Mouse (Mus musculus) adrenal gland, postnatal 4 days (tissue): ENCODE data around the gene Nhs. TPM values are rescaled to one million over a fixed set of nuclear protein-coding genes. Genes with fewer than 3 reads are reported as not detected.
A peak's percentile ranks its signal among the peaks of the same experiment; 100 is the strongest.

Experiments used
- DNase-seq, 2 experiments: peaks; one replicate each; pipeline ENCODE4 v3.0.0; 2021 to 2022; ENCODE audit warnings: low spot score in 2 of 2, mixed read lengths in 2 of 2
- long read RNA-seq, 2 experiments: library from polyadenylated mRNA; stranded (forward); transcript quantifications; one replicate each; pipeline ENCODE4 v2.0.0; 2021
- total RNA-seq, 2 experiments: library from RNA; stranded (reverse); gene quantifications; 2 replicates each; pipeline ENCODE4 v1.2.3; 2021

The Nhs gene
- 1 to 10 TPM; 3.5 to 6.7 TPM for total RNA-seq
- long read RNA-seq, experiment 1, result 0 reads
- long read RNA-seq, experiment 2, result 0 reads

DNA sequence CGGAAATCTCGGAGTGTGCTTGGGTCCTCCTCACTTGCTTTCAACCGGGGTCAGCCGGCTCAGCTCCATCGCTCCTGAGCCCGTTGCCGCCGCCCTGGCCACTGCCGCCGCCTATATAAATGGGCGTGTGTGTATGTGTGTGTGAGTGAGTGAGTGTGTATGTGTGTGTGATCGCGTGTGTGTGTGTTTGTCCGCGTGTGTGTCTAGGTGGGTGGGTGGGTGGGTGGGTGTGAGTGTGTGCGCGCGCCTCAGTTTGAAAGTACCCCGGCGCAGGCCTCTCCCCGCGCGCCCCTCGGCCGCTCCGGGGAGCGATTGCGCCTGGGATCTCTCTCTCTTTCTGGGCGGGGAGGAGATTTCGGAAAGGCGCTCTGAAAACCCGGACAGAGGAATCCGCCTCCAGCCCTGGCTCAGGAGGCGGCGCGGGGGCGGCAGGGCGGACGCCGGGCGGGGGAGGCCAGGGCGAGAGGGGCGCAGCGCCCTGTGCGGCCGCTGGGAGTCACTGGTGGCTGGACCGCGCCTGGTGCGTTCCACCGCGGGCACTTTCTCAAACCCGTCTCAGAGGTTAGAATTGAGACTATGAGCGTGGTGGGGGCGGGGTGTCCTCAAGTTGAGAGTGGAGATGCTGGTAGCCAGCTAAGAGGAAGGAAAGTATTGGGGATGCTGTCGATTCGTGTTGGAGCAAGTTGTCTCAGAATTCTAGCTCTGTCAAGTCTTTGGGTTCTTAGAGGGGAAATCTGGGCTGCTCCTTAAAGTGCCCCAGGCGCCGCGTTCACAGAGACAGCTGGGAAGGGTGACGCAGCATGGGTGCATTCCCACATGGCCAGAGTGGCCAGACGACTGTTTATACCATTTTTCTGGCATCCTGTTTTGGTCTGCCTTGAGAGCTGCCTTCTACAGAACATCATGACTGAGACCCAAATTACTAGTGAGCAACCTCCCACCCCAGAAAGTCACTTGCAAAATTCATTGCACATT lies at the start of gene Nhs:
TSS of gene Nhs (minus strand) at position 94 of the 975 bp plus-strand sequence.
- DNase-seq, result peak; percentile 25 to 34

GRCm38 (mm10) chrX:162206350-162206884 lies 46.9 kb upstream of the Nhs start:
- DNase-seq, result no peak

DNA sequence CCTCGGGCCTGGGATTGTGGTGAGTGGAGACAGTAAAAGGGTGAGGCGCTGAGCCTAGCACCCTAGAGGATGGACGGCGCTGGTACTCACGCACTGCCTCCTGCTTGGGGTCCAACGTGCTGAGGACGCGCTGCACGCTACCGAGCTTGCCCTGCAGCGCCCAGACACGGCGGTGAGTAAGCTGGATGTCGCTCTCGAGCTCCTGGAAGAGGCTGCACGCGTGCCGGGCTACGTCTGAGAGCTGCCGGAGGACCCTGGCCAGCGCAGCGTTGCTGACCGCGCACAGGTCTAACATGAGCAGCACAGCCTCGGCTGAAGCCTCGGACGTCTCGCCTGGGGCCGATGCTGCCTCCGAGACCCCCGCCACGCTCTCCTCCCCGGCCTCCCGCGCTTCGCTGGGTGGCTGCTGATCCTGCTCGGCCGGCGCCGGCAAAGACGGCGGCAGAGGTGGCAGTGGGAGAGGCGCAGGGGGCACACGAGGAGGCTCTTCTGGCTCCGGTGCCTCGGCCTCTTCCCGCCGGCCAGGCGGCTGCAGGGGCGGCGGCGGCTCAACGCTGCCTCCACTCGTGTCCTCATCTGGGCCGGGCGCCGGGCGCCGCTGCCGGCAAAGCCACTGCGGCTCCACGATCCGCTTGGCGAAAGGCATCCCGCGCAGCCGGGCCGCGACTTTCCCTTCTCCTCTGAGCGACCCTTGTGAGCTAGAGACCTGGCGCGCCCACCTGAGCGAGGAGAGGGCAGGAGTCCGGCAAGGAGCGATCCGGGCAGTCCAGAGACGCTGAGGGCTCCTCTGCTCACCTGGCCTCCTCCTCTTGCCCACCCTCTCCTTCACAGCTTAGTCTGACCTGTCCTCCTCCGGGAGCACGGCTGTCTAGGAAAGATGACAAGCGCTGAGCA lies 540 bp downstream of the Nhs start:
- DNase-seq, result peak in 1 of 2 experiments; percentile 2

DNA sequence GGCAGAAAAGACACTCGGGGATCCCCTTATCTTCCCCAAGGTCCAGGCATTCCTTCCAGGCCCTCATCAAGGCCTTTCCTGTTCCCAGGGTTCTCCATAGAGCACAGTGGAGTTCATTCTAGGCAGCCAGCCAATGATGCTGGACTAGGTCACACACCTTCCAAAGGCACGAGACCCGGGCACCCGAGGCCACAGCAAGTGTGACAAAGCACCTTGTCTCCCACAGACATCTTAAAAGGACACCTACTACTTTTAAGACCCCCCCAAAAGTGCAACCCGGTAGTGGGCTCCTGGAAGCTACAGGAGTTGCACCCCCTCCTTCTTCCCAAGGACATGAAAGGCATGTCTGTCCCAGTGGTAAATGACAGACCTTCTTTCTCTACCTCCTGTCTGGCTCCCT lies 1.4 kb downstream of the Nhs start:
- DNase-seq, result no peak

DNA sequence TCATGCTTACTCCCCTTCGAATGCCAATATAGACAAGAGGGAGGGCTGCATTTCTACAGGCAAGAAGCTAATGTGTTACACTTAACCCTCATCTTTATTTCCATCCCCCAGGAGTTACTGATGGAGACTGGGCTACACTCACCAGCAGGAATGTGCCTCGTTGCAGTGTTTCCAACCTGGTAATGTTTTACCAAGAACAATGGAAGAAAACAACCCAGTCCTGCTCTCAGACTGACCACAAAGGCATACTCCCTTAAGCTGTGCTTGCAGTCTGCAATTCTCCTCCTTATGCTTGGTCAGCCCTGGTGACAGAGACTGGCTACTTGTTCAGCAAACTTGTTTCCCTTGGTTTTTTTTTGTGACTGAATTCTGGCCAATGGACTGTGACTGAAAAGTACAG lies 21.7 kb downstream of the Nhs start:
- DNase-seq, result no peak

DNA sequence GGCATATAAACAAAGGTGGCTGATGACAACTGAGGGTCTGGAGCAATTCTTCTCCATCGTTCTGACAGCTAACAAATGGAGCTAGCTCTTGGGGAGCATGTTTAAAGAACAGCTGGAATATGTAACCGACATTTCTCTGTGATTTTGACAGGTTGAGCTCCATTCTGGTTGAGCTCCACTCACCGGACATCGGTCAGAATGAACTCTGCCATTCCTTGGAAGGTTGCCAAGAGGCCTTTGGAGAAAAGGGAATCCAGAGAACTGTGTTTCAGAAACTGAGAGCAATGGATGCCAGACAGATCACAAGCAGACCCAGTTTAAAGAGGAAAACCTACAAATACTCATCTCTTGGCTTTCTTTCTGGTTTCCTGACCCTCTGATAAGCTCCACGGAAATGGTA lies 46.3 kb downstream of the Nhs start:
- DNase-seq, result peak in 1 of 2 experiments; percentile 2

DNA sequence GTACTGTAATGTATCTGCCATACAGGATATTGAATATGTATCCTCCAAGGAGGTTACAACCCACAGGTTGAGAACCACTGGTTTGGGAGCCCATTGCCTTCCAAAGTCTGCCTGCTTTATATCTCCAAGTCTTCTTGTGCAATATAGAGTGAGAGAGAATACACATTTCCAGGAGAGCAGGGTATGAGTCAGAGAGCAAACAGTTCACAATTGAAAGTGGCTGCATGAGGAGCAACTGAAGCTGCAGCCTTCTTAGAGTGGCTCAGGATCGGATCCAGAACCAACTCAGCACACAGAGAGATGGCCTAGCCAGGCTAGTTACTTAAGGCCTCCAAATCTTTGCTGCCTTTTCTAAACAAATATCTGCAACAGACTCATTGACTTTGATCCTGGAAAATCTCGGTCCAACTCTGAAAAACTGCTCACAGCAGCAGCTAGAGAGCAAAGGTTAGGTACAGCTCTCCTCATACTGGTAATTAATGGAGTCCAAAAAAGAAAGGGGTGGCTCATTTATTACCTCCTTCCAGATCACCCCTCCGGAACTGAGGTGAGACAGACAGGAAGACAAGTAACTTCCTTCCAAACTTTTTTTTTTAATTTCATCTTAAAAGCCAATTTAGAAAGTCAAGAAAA lies 56.6 kb downstream of the Nhs start:
- no peak for DNase-seq

- no peak for DNase-seq
These were observed 61.2 kb downstream of the Nhs start for GRCm38 (mm10) chrX:162098364-162098763.

DNA sequence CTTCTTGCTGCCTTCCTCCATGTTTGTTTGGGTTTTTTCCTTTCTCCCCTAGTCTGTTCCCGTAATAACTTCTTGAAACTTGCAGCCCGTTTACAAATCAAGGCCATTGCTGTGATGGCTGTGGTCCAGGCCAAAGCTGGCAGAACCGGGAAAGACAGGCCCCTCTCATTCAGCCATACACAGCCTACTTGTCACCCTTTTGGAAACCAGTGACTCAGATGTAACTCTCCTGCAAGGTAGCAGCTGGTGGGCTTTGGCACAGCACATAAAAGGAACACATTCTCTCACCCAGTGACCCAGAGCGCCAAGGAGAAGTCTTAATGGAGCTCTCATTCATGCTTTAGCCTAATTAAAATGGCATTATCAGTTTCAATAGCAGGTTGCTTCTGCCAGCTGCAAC lies 72.2 kb downstream of the Nhs start:
- no peak for DNase-seq

DNA sequence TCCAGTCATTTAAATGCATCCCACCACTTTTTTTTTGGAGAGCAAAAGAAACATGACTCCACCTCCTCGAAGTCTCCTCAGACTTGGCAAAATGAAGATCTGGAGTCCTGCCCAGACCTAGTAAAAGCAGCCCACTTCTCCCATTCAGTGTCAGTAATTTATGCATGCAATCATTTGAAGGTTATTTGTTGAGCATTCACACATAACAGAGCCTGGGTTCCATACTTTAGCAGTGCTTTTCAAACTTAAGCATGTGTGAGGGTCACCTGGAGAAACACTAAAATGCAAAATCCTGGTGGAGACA lies 73.7 kb downstream of the Nhs start:
- DNase-seq, result no peak

- no peak for DNase-seq
These were observed 74.3 kb downstream of the Nhs start for GRCm38 (mm10) chrX:162085062-162085896.

DNA sequence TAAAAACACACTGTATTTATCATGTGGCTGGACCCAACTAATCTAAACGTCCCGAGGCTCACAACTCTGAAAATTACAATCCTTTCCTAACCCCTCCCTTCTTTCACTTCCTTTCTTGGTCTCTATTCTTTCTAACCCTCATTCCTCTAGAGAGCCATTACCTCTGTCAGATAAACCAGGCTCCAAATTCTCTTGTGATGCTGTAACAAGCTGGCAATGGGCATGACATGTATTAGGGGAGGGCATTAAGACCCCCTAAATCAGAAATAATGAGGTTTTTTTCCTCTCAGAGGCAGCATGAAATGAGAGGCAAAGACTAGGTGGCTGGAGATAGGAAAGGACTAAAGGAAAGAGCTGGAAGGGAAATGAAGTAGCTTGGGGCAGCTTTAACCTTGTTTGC lies 96.4 kb downstream of the Nhs start:
- no peak for DNase-seq

GRCm38 (mm10) chrX:162055635-162056034 lies 103.9 kb downstream of the Nhs start:
- no peak for DNase-seq

DNA sequence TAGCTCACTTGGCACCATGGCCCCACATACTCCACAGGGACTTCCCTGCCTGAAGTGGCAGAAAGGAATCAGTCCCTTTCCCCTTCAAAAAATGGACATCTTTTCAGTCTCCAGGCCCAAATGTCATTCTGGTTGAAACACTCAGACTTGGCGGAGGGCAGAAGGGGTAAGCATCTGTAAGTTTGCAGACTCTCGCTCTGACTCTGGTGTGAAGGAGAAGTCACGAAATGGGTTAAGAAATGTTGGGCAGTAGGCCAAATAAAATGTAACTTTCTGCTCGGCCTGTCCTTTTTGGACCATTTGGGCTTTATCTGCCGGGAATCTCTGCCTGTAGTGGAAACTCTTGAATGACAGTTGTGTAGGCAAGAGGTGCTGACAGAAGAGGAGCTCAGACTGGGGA lies 106.0 kb downstream of the Nhs start:
- no peak for DNase-seq

GRCm38 (mm10) chrX:162052534-162052933 lies 107.0 kb downstream of the Nhs start:
- no peak for DNase-seq

- no peak for DNase-seq
These were observed 109.9 kb downstream of the Nhs start for GRCm38 (mm10) chrX:162049616-162050015.

DNA sequence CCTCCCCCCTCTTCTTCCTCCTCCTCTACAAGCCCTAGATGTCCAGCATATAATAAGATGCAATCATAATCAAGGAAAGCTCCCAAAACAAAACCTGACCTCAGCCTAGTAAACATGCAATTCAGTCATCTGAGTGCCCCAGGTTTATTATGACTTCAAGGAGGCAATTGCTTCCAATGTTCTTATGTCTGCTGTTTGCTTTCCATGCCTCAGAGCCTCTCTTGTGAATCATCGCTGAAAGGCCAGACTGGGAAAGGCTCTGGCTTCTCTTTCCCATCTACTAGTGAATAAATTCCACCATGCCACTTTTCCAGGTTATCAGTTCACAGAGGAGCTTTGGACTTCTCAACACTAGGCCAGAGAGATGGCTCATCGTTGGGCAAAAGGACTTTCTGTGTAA lies 114.0 kb downstream of the Nhs start:
- no peak for DNase-seq

DNA sequence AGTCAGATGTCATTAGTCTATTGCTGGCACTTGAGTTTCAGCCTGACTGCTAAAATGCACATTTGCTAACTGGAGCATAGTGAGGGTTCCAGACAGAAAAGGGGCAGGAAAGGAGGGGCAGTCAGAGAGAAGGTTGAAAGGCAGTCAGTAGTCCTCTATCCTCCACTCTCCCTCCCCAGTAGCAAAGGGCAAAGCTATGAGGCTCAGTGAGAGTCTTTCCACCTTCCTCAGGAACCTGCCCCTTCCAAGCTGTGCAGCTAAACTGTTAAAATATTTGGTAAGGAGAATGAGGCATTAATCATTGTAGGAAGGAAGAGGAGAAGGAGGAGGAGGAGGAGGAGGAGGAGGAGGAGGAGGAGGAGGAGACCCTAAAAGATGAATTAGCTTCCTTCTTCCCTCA lies 115.4 kb downstream of the Nhs start:
- DNase-seq, result no peak

DNA sequence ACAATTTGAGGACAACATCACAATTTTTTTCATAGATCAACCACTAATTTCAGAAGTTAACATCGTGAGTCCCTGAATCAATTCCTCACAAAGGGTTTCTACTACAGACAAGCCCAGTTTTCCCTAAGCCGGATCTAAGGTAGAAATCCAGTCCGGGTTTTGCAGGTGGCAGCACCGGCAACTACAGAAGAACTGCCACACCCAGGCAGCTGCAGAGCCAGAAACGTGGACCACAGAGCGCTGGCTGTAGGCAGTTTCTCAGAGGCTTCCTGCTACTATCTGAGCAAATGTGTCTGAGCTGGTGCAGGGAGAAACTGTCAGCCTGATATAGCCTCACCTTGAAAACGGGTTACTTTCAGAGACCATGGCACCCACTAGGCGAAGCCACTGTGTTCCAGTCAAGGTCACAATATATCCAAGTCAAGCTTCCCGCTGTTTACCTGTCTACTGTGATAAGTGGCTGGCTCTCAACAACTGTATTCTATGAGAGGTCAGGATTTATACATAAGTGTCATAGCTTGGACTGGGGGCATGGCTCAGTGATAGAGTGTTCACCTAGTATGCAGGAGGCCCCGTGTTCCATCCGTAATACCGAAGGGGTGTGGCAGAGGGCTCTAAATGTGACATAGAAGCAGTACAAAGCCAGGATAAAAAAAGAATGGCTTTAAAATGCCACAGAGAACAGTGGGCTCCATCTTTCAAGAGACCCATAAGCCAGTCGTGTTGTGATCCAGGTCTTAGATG lies 134.1 kb downstream of the Nhs start:
- no peak for DNase-seq

DNA sequence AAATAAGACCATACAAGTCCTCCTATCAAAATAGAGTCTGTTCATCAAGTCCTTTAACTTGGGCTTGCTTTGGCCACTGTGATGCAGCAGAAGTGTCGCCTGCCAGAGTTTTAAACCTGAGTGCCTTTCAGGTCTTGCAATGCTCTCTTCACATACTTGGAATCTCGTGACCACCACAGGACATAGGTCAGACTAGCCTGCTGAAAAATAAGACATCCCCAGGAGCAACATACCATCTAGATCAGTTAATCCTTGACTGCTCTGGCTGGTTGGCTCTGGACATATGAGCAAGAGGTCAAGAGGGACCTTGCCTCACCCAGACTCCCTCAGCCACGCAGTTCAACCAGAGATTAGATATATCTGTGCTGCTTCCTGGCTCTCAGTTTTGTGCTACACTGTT lies 137.8 kb downstream of the Nhs start:
- DNase-seq, result no peak
